In the genomic region with DNA sequence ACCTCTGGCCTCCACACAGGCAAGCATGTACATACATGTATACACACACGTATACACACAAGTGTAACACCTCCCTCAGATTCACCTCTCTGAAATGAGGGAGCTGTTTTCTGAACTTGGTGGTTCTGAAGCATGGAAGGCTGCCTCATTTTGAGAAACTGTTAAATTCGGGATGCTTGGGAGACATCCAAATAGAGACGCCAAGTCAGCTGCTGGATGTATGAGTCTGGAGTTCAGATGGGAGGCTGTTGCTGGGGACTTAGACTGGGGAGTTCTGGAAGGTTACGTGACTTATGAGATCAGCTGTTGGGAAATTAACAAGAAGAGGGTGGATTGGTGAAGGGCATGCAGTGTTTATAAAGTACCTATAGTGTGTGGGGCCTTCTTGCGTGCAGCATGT, we compare ENCODE assay signal across 19 mouse cellular contexts.
A peak's percentile ranks its signal among the peaks of the same experiment; 100 is the strongest.
DNase-seq lines count a peak whose midpoint lies in the region; ATAC-seq and TF ChIP-seq lines count a peak whose summit lies in the region.
"Had no signal": no experiment of that assay in that cellular context is flagged by ENCODE, and none has a peak within 500 bp of the region (broad histone marks: within the 10 kb centered on the region; RNA-seq: fewer than 3 reads in every experiment).

No protein-coding gene starts in this region.

- 57% methylated on average over 5 of the region's 5 CpGs for WGBS in lung, embryonic 14.5 days

- H3K27me3 ChIP-seq in lung, embryonic 14.5 days (ENCODE audit: insufficient read depth, low read length), result no peaks in the 10 kb centered on the region
- H3K27me3 ChIP-seq: embryonic facial prominence, embryonic 13.5 days; forebrain, embryonic 13.5 days; heart, embryonic 15.5 days had no signal

- DNase-seq in frontal cortex, postnatal 14 days (ENCODE audit: low spot score in 2 of 2), result no peak
- DNase-seq in kidney, postnatal 10 days, result peak; percentile 13
- DNase-seq in kidney, adult 8-10 months, result no peak
- peak; percentile 37 for DNase-seq in lung, embryonic 14.5 days
- no peak for DNase-seq in lung, postnatal 4 days
- no peak for DNase-seq in urinary bladder, postnatal 10 days (ENCODE audit: low spot score)
- DNase-seq: adrenal gland, postnatal 10 days; cerebellum, adult 18-20 months; cerebellum, adult 9-11 months; cerebellum, postnatal 36 days; gastrocnemius, postnatal 10 days; heart, adult 18-20 months had no signal

- peaks cover 4% of the 10 kb centered on the region for H3K4me1 ChIP-seq in lung, embryonic 14.5 days (ENCODE audit: insufficient read depth)

- H3K36me3 ChIP-seq in lung, embryonic 14.5 days (ENCODE audit: insufficient read depth), result no peaks in the 10 kb centered on the region
- H3K36me3 ChIP-seq: embryonic facial prominence, embryonic 13.5 days; heart, embryonic 15.5 days; hindbrain, embryonic 10.5 days had no signal

- no peak overlapping the region for H3K4me2 ChIP-seq in lung, embryonic 14.5 days
- H3K4me2 ChIP-seq: embryonic facial prominence, embryonic 13.5 days; forebrain, embryonic 13.5 days; heart, embryonic 11.5 days; heart, embryonic 15.5 days; hindbrain, embryonic 14.5 days had no signal

- no peak overlapping the region for H3K4me3 ChIP-seq in lung, embryonic 14.5 days (ENCODE audit: low read depth, low read length)
- H3K4me3 ChIP-seq: embryonic facial prominence, embryonic 13.5 days; forebrain, embryonic 13.5 days; heart, embryonic 15.5 days; hindbrain, embryonic 10.5 days had no signal

- H3K27ac ChIP-seq in lung, embryonic 14.5 days (ENCODE audit: low read depth), result no peak overlapping the region
- H3K27ac ChIP-seq: embryonic facial prominence, embryonic 13.5 days; forebrain, embryonic 13.5 days; heart, embryonic 15.5 days; hindbrain, embryonic 10.5 days; hindbrain, embryonic 14.5 days had no signal

- H3K9ac ChIP-seq in lung, embryonic 14.5 days, result no peak overlapping the region
- H3K9ac ChIP-seq: embryonic facial prominence, embryonic 13.5 days; forebrain, embryonic 13.5 days; heart, embryonic 15.5 days; hindbrain, embryonic 14.5 days had no signal

- no peaks in the 10 kb centered on the region for H3K9me3 ChIP-seq in lung, embryonic 14.5 days (ENCODE audit: low read depth, low read length)
- H3K9me3 ChIP-seq: embryonic facial prominence, embryonic 13.5 days; forebrain, embryonic 13.5 days; heart, embryonic 15.5 days; hindbrain, embryonic 10.5 days had no signal

- 0 out of 2 replicates have a peak, but pooled peaks have one; percentile 34 for ATAC-seq in frontal cortex, adult (ENCODE audit: low TSS enrichment)
- ATAC-seq in lung, embryonic 14.5 days (ENCODE audit: insufficient read depth), result no peak
- ATAC-seq: forebrain, embryonic 13.5 days had no signal

- no peak for TF ChIP-seq CTCF in lung, embryonic 14.5 days (IDR thresholded peaks at IDR 0.05; ENCODE audit: low read depth)

Comparison
In these comparisons a context has a peak if more than half of its experiments do, and no peak if none do; other contexts are left out.
1. DNase-seq: peak in kidney, postnatal 10 days (single experiment) and lung, embryonic 14.5 days (single experiment); none in frontal cortex, postnatal 14 days (0 of 2), kidney, adult 8-10 months (0 of 2), lung, postnatal 4 days (0 of 2) and urinary bladder, postnatal 10 days (single experiment).